10 mouse cellular contexts compared by ENCODE assay signal in the genomic region with DNA sequence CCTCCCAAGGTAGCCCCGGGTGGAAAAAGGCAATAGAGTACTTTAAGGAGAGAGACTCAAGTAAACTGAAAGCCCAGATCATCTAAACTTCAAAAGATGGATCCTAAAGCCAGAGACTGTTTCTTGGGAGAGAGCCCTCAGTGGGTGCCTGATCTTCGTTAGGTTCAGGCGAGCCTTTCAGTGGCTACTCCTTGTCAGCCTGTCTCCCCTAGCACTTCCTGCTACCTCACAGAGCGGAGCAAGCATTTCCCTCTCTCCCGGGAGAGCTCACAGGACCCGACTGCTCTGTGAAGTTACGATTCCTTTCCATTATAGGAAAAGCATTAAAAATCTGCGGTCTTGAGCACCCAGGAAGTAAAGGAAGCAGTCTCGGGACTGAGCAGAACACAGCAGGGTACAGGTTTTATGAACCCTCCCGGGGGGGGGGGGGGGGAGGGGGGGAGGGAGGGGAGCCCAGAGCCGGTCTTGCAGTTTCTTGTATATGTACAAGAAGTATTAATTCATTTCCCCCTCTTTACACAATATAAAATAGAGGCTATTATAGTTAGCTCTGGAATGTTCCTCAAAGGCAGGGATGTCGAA. TPM values are rescaled to one million over a fixed set of nuclear protein-coding genes. Genes with fewer than 3 reads are reported as not detected.
DNase-seq lines count a peak whose midpoint lies in the region; ATAC-seq and TF ChIP-seq lines count a peak whose summit lies in the region.
"Had no signal": no experiment of that assay in that cellular context is flagged by ENCODE, and none has a peak within 500 bp of the region (broad histone marks: within the 10 kb centered on the region; RNA-seq: fewer than 3 reads in every experiment).

No protein-coding gene starts in this region.

- H3K4me1 ChIP-seq in kidney, embryonic 15.5 days, result peaks cover 15% of the 10 kb centered on the region
- no peaks in the 10 kb centered on the region for H3K4me1 ChIP-seq in bone marrow, adult 2 months (ENCODE audit: control insufficient read depth, insufficient read depth, low read length)
- peaks cover 7% of the 10 kb centered on the region for H3K4me1 ChIP-seq in intestine, embryonic 15.5 days (replicated peaks)
- H3K4me1 ChIP-seq in small intestine, adult 2 months (ENCODE audit: control insufficient read depth, insufficient read depth, insufficient read length, low read length), result peaks cover 5% of the 10 kb centered on the region; the same call in 1 of the 2 replicates
- no peaks in the 10 kb centered on the region for H3K4me1 ChIP-seq in forebrain, embryonic 13.5 days
- H3K4me1 ChIP-seq: neural tube, embryonic 12.5 days had no signal

- no peaks in the 10 kb centered on the region for H3K27me3 ChIP-seq in kidney, embryonic 15.5 days
- no peaks in the 10 kb centered on the region for H3K27me3 ChIP-seq in intestine, embryonic 15.5 days (replicated peaks)
- H3K27me3 ChIP-seq in small intestine, adult 2 months (ENCODE audit: control insufficient read depth, insufficient read depth, low read length), result no peaks in the 10 kb centered on the region
- H3K27me3 ChIP-seq in forebrain, embryonic 13.5 days, result no peaks in the 10 kb centered on the region
- H3K27me3 ChIP-seq: neural tube, embryonic 12.5 days had no signal

- H3K4me3 ChIP-seq in kidney, embryonic 15.5 days (replicated peaks), result no peak overlapping the region
- peak overlapping the region; percentile 12 for H3K4me3 ChIP-seq in bone marrow, adult 2 months (replicated peaks; ENCODE audit: control insufficient read depth, low read depth, low read length)
- no peak overlapping the region for H3K4me3 ChIP-seq in intestine, embryonic 15.5 days (replicated peaks)
- peak overlapping the region; percentile 7; the same call in 1 of the 2 replicates for H3K4me3 ChIP-seq in small intestine, adult 2 months (ENCODE audit: low read depth, low read length)
- no peak overlapping the region for H3K4me3 ChIP-seq in forebrain, embryonic 13.5 days
- H3K4me3 ChIP-seq: neural tube, embryonic 12.5 days had no signal

- no peak overlapping the region for H3K9ac ChIP-seq in kidney, embryonic 15.5 days
- no peak overlapping the region for H3K9ac ChIP-seq in intestine, embryonic 15.5 days
- no peak overlapping the region for H3K9ac ChIP-seq in forebrain, embryonic 13.5 days
- H3K9ac ChIP-seq: neural tube, embryonic 12.5 days had no signal

- no peaks in the 10 kb centered on the region for H3K36me3 ChIP-seq in kidney, embryonic 15.5 days
- H3K36me3 ChIP-seq in intestine, embryonic 15.5 days, result no peaks in the 10 kb centered on the region
- H3K36me3 ChIP-seq in small intestine, adult 2 months (ENCODE audit: control insufficient read depth, insufficient read depth, low read length), result no peaks in the 10 kb centered on the region
- peaks cover 7% of the 10 kb centered on the region for H3K36me3 ChIP-seq in forebrain, embryonic 13.5 days (ENCODE audit: poor library complexity, severe bottlenecking)
- H3K36me3 ChIP-seq: neural tube, embryonic 12.5 days had no signal

- no peak for TF ChIP-seq POLR2A in bone marrow, adult 2 months (IDR thresholded peaks at IDR 0.05; ENCODE audit: borderline replicate concordance, control insufficient read depth, low read depth, low read length)
- no peak for TF ChIP-seq POLR2A in small intestine, adult 2 months (IDR thresholded peaks at IDR 0.05; ENCODE audit: low read depth, low read length)

- 35% methylated on average over 11 of the region's 12 CpGs for WGBS in kidney, embryonic 15.5 days
- 7% methylated on average over 12 of the region's 12 CpGs for WGBS in bone marrow, adult 2 months
- 28% methylated on average over 12 of the region's 12 CpGs for WGBS in intestine, embryonic 15.5 days
- WGBS in small intestine, adult 2 months, result 14% methylated on average over 12 of the region's 12 CpGs
- 50% methylated on average over 12 of the region's 12 CpGs for WGBS in forebrain, embryonic 13.5 days

- ATAC-seq in kidney, embryonic 15.5 days (replicated peaks; ENCODE audit: low FRiP score), result peak; percentile 40
- ATAC-seq in intestine, embryonic 15.5 days, result peak; percentile 36
- ATAC-seq in forebrain, embryonic 13.5 days, result no peak

- peak overlapping the region; percentile 33 for H3K4me2 ChIP-seq in kidney, embryonic 15.5 days
- H3K4me2 ChIP-seq in intestine, embryonic 15.5 days (replicated peaks), result peak overlapping the region; percentile 30; the same call in 1 of the 2 replicates
- H3K4me2 ChIP-seq in forebrain, embryonic 13.5 days, result no peak overlapping the region
- H3K4me2 ChIP-seq: neural tube, embryonic 12.5 days had no signal

- no peak for TF ChIP-seq CTCF in bone marrow, adult 2 months (IDR thresholded peaks at IDR 0.05; ENCODE audit: control insufficient read depth, insufficient read depth, low read length)
- no peak for TF ChIP-seq CTCF in small intestine, adult 2 months (IDR thresholded peaks at IDR 0.05; ENCODE audit: extremely low read depth, insufficient read length, insufficient replicate concordance, low read depth, low read length)

- H3K9me3 ChIP-seq in kidney, embryonic 15.5 days (replicated peaks), result peaks cover 4% of the 10 kb centered on the region; the same call in 1 of the 2 replicates
- no peaks in the 10 kb centered on the region for H3K9me3 ChIP-seq in intestine, embryonic 15.5 days
- H3K9me3 ChIP-seq in forebrain, embryonic 13.5 days (replicated peaks), result no peaks in the 10 kb centered on the region
- H3K9me3 ChIP-seq: neural tube, embryonic 12.5 days had no signal

- peak overlapping the region; percentile 56 for H3K27ac ChIP-seq in kidney, embryonic 15.5 days
- H3K27ac ChIP-seq in bone marrow, adult 2 months (ENCODE audit: control insufficient read depth, insufficient read depth, low read depth, low read length, poor library complexity), result no peak overlapping the region
- H3K27ac ChIP-seq in intestine, embryonic 15.5 days, result 0 out of 2 replicates have a peak overlapping the region, but pooled peaks have one; percentile 27
- 0 out of 2 replicates have a peak overlapping the region, but pooled peaks have one; percentile 15 for H3K27ac ChIP-seq in small intestine, adult 2 months (ENCODE audit: insufficient read depth, low read depth, low read length)
- no peak overlapping the region for H3K27ac ChIP-seq in forebrain, embryonic 13.5 days
- H3K27ac ChIP-seq: neural tube, embryonic 12.5 days had no signal

- DNase-seq in kidney, postnatal 14 days, result no peak
- no peak for DNase-seq in adrenal gland, postnatal 4 days (ENCODE audit: low spot score in 2 of 2)
- no peak for DNase-seq in layer of hippocampus, adult 8-10 months (ENCODE audit: low spot score in 2 of 2)
- DNase-seq: left cerebral cortex, postnatal 4 days had no signal

RNA-seq across cellular contexts. Expression of a gene that starts 20.8 kb away (rescaled TPM):
- 66.0 and 70.2 TPM in 2 replicates for polyA plus RNA-seq in kidney, embryonic 15.5 days (2015; fragmentation: Nextera tagmentation; extraction: Ambion mirVana)
- polyA plus RNA-seq in bone marrow, adult 2 months (2011; ENCODE audit: insufficient read depth, insufficient read length, low replicate concordance, missing spikeins), result 16.1 and 27.0 TPM in 2 replicates
- 64.3 and 74.9 TPM in 2 replicates for polyA plus RNA-seq in intestine, embryonic 15.5 days (2015; fragmentation: Nextera tagmentation; extraction: Ambion mirVana)
- 17.5 and 34.1 TPM in 2 replicates for polyA plus RNA-seq in small intestine, adult 2 months (2012; rRNA removed)
- polyA plus RNA-seq in forebrain, embryonic 13.5 days (2015; fragmentation: Nextera tagmentation; extraction: Ambion mirVana), result 56.9 and 58.4 TPM in 2 replicates
- 10 to 100 TPM; 39.7 to 46.0 TPM for total RNA-seq in adrenal gland, postnatal 4 days (2021)
- 10 to 100 TPM; 52.9 to 66.9 (median 57.4) TPM for total RNA-seq in layer of hippocampus, adult 8-10 months (2022)

RNA-seq across cellular contexts. Expression of a gene that starts 44.6 kb away (rescaled TPM):
- polyA plus RNA-seq in kidney, embryonic 15.5 days (2015; fragmentation: Nextera tagmentation; extraction: Ambion mirVana), result 115 and 118 TPM in 2 replicates
- 5.1 and 8.8 TPM in 2 replicates for polyA plus RNA-seq in bone marrow, adult 2 months (2011; ENCODE audit: insufficient read depth, insufficient read length, low replicate concordance, missing spikeins)
- polyA plus RNA-seq in intestine, embryonic 15.5 days (2015; fragmentation: Nextera tagmentation; extraction: Ambion mirVana), result 74.6 and 82.4 TPM in 2 replicates
- 14.4 and 21.0 TPM in 2 replicates for polyA plus RNA-seq in small intestine, adult 2 months (2012; rRNA removed)
- 75.2 and 84.1 TPM in 2 replicates for polyA plus RNA-seq in forebrain, embryonic 13.5 days (2015; fragmentation: Nextera tagmentation; extraction: Ambion mirVana)
- 100 to 1,000 TPM; 114 to 117 TPM for total RNA-seq in adrenal gland, postnatal 4 days (2021)
- total RNA-seq in layer of hippocampus, adult 8-10 months (2022), result 10 to 100 TPM; 28.9 to 40.8 (median 31.2) TPM

Comparison
In these comparisons a context has a peak if more than half of its experiments do, and no peak if none do; other contexts are left out.
1. H3K27ac ChIP-seq: peak in kidney, embryonic 15.5 days (single experiment), intestine, embryonic 15.5 days (single experiment) and small intestine, adult 2 months (single experiment); none in bone marrow, adult 2 months (single experiment) and forebrain, embryonic 13.5 days (single experiment).
2. H3K4me3 ChIP-seq: peak in bone marrow, adult 2 months (single experiment) and small intestine, adult 2 months (single experiment); none in kidney, embryonic 15.5 days (single experiment), intestine, embryonic 15.5 days (single experiment) and forebrain, embryonic 13.5 days (single experiment).